Mouse (Mus musculus) megakaryocyte, adult 5-6 weeks (primary cell): ENCODE data around the gene Adam10. TPM values are rescaled to one million over a fixed set of nuclear protein-coding genes. Genes with fewer than 3 reads are reported as not detected.

ENCODE experiments used
- ATAC-seq: 2 replicates; pipeline ENCODE4 v1.8.0; 2016; ENCODE audit warnings: mild to moderate bottlenecking, inconsistent platforms; ENCODE audit not compliant: poor library complexity, severe bottlenecking
- total RNA-seq, 2 experiments: library from RNA; stranded (forward) in 1 of 2; stranded (reverse) in 1 of 2; fragments of 153-499, 151-499 nt in 1 of 2; fragments of 221-1000, 200-1000 nt in 1 of 2; gene quantifications; 2 replicates each; pipeline versions ENCODE4 v1.2.3 to v1.2.4; 2015 to 2017

The Adam10 gene
- total RNA-seq, 2 experiments from 2014 or later: 51.2 to 113 TPM

DNA sequence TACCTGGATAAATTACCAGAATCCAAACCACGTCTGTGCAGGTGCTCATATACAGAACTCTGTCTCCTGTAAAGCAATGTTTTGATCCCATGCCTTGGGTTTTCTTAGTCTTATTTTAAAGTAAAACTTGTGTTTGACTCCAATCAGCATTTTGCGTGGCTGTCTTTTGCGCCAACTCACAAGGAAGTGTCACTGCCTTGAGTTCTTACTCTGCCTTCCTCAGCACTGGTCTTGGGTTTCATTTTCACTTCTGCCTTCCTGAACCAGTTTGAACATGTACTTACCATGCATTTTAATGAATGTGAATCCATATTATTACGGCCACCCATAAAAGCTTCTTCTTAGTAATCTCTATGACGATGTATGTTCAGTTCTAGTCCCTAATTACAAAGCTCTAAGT lies 82.2 kb downstream of the Adam10 start:
- ATAC-seq: peak; percentile 89

DNA sequence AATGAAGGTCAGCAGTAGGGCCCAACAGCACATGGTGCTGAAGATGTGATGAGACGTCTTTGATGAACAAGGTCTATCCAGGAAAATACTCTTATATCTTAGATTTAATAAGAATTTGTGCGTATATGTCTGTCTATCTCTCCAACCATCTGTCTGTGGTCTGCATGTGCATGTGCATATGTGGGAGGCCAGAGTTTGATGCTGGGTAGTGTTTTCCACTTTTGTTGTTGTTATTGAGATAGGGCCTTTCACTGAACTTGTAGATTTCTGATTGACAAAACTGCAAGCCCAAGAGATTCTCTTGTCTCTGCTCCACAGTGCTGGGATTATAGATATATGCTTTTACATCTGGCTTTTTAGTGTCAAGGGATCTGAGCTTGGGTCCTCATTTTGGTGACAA lies 96.7 kb downstream of the Adam10 start:
- no peak for ATAC-seq

DNA sequence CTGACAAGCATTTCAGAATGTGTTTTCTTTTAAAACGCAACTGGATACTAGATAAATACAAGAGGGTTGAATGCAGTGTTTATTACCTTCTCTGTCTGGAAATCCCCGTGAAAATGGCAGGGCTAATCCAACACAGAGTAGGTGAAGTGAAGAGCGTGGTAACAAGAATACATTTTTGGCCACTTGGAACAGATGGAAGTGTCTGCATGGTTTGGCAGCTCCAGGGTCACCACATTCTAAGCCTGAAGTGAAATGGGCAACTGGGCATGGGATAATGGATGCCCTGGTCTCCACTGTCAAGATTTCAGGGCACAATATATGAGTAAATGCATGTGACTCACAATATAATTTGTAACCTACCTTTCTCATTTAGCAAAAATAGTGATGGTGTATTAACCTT lies 103.4 kb downstream of the Adam10 start:
- ATAC-seq: no peak

DNA sequence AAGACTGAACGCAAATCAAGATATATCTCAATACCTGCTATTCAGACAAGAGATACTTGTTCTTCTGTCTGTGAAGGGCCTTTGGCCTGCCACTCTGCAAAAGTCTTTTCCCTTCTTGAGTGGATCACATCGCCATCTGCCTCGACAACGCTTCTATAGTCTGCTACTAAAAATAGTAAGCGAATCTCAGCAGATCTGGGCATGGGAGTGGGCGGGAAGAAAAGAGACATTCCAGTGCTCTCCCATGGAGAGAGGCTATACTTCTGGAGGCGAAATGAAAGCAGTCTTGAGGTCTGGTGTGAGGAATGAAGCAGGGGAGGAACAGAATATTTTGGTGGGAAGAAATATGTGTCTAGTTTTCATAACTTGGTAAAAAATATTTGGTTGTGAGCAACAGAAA lies 109.9 kb downstream of the Adam10 start:
- ATAC-seq: no peak

DNA sequence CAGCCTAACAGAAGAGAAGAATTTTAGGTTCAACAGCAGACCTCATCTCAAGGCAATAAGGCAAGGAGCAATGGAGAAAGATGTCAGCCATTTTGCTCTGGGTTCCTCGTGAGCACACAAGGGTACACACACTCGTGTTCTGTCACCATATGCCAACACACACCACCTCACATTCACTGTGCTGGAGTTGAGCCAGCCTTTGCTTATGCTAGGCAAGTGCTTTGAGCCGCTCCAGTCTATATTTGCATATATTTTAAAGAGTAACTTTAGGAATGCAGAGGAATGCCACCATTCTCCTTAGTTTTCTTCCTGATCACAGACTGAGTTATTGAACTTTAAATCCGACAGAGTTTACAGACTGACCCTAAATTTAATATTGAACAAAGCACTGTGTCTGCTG lies 111.8 kb downstream of the Adam10 start:
- ATAC-seq: no peak

DNA sequence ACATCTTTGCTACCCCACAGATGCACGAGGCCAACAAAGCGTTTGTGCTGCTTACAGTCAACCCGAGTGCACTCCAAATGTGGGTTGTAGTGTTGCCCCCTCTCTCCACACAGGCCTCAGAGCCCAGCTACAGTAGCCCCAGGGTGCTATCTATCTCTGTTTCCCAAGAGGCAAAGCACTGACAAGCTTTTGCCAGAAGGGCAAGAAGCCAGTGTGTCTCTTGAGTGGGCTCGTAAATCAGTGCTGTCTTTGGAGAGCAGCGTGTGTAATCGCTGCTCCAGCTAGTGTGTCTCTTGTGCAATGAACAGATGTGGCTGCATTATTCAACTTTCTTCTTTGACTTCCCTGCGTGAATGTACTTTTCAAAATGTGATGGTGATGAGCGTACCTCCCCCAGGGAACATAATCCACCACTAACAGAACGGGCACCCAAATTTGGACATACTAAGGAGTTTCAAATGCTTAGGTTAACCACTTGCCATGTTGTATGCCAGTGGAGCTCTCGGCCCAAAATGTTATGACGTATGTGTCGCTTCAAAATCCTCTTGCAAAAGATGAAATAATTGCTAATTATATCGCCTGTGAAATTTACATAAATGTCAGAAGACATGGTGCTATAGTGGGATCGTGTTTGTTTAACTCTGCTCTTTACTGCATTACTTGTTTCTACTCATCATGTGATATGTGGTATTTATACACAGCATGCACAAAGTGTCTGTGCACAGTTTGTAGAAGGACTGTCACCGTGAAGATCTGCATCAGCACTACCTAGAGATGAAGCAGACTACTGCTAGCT lies 116.0 kb downstream of the Adam10 start:
- ATAC-seq: no peak

DNA sequence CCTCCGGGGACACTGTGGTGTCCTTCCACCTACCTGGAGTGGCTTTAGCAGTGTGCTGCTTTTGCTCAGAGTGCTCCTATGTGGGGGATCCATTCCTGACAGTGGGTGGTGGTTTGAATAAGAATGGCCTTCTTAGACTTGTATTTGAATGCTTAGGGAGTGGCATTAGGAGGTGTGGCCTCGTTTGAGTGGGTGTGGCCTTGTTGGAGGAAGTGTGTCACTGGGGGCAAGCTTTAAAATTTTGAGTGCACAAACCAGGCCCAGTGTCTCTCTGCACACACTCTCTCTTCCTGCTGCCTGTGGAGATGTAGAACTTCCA lies 116.6 kb downstream of the Adam10 start:
- ATAC-seq: no peak

DNA sequence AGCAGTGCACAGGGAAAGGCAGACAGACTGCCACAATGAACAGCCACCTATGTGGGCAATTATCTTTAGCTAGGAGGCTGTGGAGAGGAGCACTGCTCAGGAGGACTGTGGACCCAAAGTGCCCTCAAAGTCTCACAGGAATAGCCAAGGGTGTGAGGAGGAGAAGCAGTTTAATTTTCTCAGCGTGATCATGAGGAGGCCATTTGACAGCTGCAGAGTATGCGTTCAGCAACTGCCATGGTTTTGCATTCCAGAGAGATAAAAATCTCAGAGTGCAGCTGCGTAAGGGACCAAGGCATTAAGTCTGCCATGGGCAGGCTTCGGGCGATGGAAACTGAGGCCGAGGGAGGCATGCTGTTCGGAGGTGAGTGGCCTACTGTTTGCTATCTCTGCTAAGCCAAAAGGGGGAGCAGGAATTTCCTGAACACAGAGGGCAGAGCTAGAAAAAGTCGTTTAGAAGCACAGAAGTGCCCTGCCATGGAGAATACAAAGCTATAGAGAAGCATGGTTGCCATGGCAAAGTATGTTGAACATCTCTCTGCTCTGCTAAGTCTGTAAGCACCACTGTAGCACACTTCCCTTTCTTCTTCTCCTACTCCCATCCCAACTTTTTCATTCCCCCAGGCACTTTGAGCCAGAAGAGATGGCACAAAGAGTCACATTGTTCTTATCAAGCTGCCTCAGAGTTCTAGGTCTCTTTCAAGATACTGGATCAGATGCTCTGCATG lies 122.0 kb downstream of the Adam10 start:
- no peak for ATAC-seq

DNA sequence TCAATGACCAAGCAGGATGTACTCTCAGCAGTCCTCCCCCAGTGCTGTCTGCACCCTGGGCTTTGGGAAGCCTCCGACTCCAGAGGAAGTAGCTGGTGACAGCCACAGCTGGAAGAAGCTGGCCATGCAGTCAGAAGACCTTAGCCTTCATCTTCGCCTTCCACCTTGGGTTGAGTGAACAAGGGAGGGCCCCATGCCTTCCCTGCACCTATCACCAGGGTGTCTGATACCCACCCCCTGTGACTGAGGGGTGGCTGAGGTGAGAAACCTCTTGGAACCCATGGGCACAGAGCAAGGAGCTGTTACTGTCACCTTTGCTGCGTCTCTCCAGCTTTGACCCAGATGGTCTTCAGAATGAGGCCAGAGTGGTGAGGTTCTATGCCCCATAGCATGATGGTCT lies 123.0 kb downstream of the Adam10 start:
- no peak for ATAC-seq

DNA sequence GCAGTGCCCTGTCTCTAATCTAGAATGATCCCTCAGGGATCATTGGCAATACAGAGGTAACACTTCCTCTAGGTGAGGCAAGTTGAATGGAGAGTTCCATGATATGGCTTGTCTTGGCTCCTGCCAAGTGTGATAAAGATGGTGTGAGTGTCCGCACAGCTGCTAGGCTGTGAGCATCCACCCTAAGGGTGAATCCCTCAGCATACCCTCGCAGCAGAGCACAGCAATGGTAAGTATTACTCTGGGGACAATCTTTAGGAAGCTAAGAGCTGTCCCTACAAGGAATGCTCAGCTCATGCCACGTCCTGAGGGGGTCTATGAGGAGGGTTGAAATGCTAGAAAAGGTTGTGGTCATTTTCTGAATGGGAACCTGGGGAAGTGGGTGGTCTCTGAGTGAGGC lies 124.0 kb downstream of the Adam10 start:
- no peak for ATAC-seq

DNA sequence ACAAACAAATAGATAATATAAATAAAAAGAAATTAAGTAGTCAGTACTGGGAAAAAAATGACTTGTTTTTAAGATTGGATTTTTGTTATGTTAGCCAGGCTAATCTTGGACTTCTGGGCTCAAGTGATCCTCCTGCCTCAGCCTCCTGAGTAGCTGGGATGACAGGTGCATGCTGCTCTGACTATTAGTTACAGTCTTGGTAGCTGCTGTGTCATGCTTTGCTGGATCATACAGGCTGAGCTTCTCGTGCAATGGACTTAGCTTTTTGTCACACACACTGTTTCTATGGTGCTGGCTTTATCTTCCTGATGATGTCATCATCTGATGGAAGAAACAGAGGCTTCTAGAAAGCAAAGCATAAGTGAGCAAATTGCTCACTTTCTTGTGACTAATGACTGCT lies 127.3 kb downstream of the Adam10 start:
- ATAC-seq: no peak

DNA sequence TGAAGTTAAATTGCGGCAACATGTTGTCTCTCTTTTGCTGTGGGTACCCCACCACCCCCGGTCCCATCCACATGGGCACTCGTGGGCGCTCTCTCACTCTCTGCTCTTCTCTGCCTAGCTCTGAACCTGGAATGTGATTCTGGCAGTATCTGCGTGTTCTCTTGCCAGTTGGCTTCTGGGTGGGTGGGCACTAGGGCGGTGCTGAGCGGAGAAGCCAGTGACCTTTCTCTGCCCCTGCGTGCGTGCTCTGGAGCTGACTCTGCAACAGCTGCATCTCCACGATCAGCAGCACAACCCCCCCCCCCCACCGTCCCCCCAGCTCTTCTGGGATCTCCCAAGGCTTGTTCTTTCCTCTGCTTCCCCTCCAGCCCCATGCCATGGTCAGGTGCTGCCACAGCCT lies 128.9 kb downstream of the Adam10 start:
- ATAC-seq: no peak

DNA sequence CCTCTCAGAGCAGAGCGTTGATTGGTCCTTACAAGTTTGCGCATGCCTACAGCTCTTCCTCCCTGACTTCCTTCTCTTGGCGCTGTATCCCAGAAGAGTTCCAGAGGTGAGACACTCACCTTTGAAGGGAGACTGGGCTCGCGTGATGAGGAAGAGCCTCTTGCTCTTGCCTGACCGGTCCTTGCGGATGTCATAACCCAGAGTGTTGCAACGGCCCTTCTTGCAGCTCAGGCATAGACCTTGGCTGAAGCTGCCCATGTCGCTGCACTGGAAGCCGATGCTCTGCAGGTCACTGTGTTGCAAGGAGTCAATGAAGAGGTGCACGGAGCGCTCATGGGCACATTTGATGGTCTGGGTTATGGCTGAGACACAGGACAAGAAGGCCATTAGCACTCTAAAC lies 133.8 kb downstream of the Adam10 start:
- ATAC-seq: peak; percentile 98

DNA sequence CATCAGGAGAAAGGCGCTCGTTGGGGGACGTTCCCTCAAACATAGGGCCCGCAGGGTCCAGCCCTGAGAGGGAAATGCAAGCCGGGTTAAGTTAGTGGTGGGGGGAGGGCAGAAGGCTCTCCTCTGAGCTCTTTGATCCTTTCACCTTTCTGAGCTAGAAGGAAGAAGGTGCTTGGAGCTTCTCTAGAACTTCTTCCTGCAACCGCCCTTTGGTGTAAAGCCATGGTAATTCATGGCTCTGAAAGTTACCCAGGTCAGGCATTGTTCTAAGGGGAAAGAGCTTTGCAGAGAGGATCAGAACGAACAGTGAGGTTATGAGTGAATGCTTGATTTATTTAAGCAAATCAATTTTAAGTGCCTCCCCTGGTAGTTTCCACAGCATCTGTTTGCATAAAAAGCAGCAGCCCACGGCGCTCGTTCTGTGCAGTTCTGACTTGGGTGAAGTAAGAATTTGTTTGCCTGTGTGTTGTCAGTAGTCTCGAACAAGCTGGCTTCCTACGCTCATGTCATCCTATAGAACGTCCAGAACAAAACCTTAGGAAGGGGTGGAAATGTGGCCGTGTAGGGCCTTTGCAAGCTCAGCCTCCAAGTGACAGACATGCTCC lies 138.0 kb downstream of the Adam10 start:
- no peak for ATAC-seq

DNA sequence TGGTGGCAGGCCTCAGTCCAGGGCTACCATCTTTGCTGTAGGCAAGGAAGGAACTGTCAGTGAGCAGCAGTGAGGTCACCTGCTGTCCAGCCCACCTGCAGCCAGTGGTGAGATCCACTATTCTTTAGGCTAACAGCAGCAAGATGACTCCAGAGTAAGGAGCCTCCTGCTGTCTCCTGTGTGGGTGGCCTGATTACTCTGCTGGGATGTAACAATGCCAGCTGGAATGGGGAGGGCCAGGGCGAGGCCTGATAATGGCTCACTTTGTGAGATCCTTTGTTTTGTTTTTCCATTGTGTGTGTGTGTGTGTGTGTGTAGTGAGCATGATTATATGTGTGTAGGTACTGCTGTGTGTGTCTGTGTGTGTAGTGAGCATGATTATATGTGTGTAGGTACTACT lies 138.6 kb downstream of the Adam10 start:
- no peak for ATAC-seq

DNA sequence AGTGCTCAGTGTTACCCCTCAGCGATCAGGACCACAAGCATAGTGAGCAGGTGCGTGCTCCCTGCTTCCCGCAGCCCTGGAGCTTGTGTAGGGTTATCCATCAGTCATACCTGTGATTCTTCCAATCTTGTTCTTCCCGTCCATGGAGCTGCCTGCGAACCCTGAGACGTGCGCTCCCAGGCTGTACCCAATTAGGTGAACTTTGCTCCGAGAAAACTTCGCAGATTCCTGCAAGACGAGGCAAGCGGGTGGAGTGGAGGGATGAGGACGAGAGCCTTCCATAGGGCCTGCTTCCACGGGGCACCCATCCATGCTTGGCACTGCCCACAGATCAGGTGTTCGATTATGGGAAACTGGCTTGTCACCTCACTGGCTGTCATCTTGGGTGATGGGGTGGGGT lies 139.9 kb downstream of the Adam10 start:
- no peak for ATAC-seq

DNA sequence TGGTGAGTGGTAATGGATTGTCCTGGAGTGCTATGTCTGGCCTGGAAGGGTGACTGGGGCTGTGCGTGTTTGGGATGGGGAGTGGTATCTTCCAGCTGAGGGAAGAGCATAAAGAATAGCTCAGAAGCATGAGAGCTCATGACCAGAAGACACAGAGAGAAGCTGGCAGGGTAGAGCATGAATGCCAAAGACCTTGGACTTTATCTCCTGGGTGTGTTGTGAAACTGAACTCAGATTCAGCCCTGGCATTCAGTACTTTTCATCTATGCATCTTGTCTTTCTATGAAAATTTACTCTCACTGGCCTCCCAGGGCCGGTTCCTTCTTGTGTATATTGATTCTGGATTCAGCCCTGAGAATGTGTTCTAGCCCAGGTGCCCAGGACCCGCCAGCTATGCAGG lies 145.3 kb downstream of the Adam10 start:
- no peak for ATAC-seq

DNA sequence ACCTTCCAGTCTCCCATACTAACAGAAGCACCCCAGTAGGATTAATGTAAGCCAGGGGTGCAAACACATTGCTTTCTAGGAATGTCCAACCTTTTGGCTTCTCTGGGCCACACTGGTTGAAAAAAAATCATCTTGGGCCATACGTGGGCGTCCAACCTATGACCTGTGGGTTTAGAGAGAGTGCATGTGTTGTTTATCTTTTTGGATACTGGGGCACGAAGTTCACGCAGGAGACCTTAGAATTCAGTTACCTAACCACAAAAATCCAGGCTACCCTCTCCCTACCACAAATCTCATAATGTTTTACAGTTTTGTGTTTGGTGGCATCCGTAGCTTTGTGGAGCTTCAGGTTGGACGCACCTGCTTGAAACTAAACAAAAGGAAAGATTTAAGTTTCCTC lies 149.1 kb downstream of the Adam10 start:
- ATAC-seq: no peak
